Mouse (Mus musculus): ENCODE results near the gene Cyp2c23. TPM values are rescaled to one million over a fixed set of nuclear protein-coding genes. Genes with fewer than 3 reads are reported as not detected.

The Cyp2c23 gene
- polyA plus RNA-seq, 1 experiment from 2014 or later = 4.0 TPM

GRCm38 (mm10) chr19:43955266-43955665 is 73.7 kb downstream of the Cyp2c23 start:
- H3K9ac ChIP-seq (ENCODE audit: low read length) = no peak overlapping the region
- 75% methylated on average over 5 of the region's 5 CpGs for WGBS
- no peaks in the 10 kb centered on the region for H3K36me3 ChIP-seq (ENCODE audit: control insufficient read depth, insufficient read depth, low read length)
- H3K9me3 ChIP-seq (replicated peaks; ENCODE audit: control insufficient read depth, low read length) = no peaks in the 10 kb centered on the region
- no peak overlapping the region for H3K4me3 ChIP-seq (replicated peaks; ENCODE audit: low read length)
- H3K4me1 ChIP-seq (ENCODE audit: control insufficient read depth, insufficient read depth, low read length) = no peaks in the 10 kb centered on the region
- no peak overlapping the region for H3K4me2 ChIP-seq (ENCODE audit: low read depth, low read length)
- H3K27ac ChIP-seq (ENCODE audit: low read length) = no peak overlapping the region
- ATAC-seq (ENCODE audit: insufficient read depth, low FRiP score) = no peak
- no peaks in the 10 kb centered on the region for H3K27me3 ChIP-seq (ENCODE audit: control insufficient read depth, insufficient read depth, low read length)

Other genes starting within 250 kb of the Cyp2c23 start
- gene Abcc2, start 247.0 kb downstream of the Cyp2c23 start, polyA plus RNA-seq (2015; fragmentation: Nextera tagmentation; extraction: Ambion mirVana) = 1.7 and 2.2 TPM in 2 replicates
- 25.8 and 27.5 TPM in 2 replicates for gene Dnmbp, start 89.0 kb downstream of the Cyp2c23 start, polyA plus RNA-seq (2015; fragmentation: Nextera tagmentation; extraction: Ambion mirVana)
- 56.6 and 69.2 TPM in 2 replicates for gene Cpn1, start 42.7 kb downstream of the Cyp2c23 start, polyA plus RNA-seq (2015; fragmentation: Nextera tagmentation; extraction: Ambion mirVana)
- 48.9 and 56.6 TPM in 2 replicates for gene Erlin1, start 40.6 kb upstream of the Cyp2c23 start, polyA plus RNA-seq (2015; fragmentation: Nextera tagmentation; extraction: Ambion mirVana)
- 38.9 and 44.0 TPM in 2 replicates for gene Chuk, start 78.3 kb upstream of the Cyp2c23 start, polyA plus RNA-seq (2015; fragmentation: Nextera tagmentation; extraction: Ambion mirVana)
- 26.1 and 29.2 TPM in 2 replicates for gene Cwf19l1, start 106.7 kb upstream of the Cyp2c23 start, polyA plus RNA-seq (2015; fragmentation: Nextera tagmentation; extraction: Ambion mirVana)
- 74.2 and 77.2 TPM in 2 replicates for gene Bloc1s2, start 117.2 kb upstream of the Cyp2c23 start, polyA plus RNA-seq (2015; fragmentation: Nextera tagmentation; extraction: Ambion mirVana)
- not detected in 2 replicates for gene Pkd2l1, start 163.2 kb upstream of the Cyp2c23 start, polyA plus RNA-seq (2015; fragmentation: Nextera tagmentation; extraction: Ambion mirVana)
- gene Scd3, start 174.1 kb upstream of the Cyp2c23 start, polyA plus RNA-seq (2015; fragmentation: Nextera tagmentation; extraction: Ambion mirVana) = 0.11 and 0.18 TPM in 2 replicates

Data from stomach, embryonic 16.5 days (tissue).